Mouse (Mus musculus): ENCODE measurements at regions not wholly inside any gene's neighbourhood (a gene's known extent, or its start where the extent isn't known, plus 50 kb on each side); places are given as distances from the start of the nearest gene placed in this dataset.

DNA sequence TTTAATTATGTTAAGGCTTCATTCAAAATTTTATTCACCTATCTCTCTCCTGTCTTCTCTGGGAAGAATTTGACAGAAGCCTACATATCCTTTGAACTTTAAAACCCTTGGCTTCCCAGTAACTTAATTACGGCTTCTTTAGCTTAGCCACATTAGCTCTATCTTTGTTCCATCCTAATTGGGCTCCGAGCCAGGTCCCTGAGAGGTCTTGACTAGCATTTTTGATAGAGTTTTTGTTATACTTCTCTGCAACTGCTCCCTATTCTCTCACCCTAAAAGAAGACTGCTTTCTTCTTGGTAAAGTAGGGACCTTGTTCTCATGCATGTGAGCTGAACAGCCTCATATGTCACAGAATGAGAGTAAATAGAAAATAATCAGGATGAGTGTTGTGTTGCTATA lies 115.1 kb upstream of the Nox3 start:
- no peak for ATAC-seq (ENCODE audit: low FRiP score)
- no peak overlapping the region for H3K9ac ChIP-seq
- no peak overlapping the region for H3K27ac ChIP-seq
- WGBS: 70% methylated on average over 2 of the region's 2 CpGs
- H3K9me3 ChIP-seq: no peaks in the 10 kb centered on the region
- no peak overlapping the region for H3K4me3 ChIP-seq
- no peak overlapping the region for H3K4me2 ChIP-seq
- H3K4me1 ChIP-seq (replicated peaks): 0 out of 2 replicates have a peak, but pooled peaks cover 5% of the 10 kb centered on the region
- no peaks in the 10 kb centered on the region for H3K36me3 ChIP-seq
- H3K27me3 ChIP-seq: no peaks in the 10 kb centered on the region

DNA sequence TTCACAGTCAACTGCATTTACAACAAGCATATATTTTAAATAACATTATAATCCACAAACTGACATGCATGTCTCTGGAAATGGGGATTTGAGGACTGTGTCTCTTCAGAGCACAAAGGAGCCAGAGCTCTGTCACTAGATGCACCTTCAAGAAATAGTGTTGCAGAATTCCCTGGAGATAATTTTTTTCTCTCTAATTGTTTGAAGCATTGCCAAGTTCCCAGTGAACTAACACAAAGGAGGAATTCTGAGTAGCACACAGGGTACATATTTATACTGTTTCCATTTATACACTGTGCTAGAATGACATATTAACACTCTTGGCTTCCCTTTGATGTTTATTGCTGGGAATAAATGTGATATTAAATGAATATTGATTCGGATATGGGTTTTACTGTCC lies 107.4 kb upstream of the Nox3 start:
- no peaks in the 10 kb centered on the region for H3K27me3 ChIP-seq
- H3K4me1 ChIP-seq (replicated peaks): peaks cover 5% of the 10 kb centered on the region
- no peaks in the 10 kb centered on the region for H3K9me3 ChIP-seq
- WGBS: 79% methylated on average over 1 of the region's 1 CpGs
- H3K9ac ChIP-seq: no peak overlapping the region
- H3K4me3 ChIP-seq: no peak overlapping the region
- H3K4me2 ChIP-seq: no peak overlapping the region
- H3K36me3 ChIP-seq: no peaks in the 10 kb centered on the region
- ATAC-seq (ENCODE audit: low FRiP score): no peak
- no peak overlapping the region for H3K27ac ChIP-seq

GRCm38 (mm10) chr17:3792597-3792996 lies 96.5 kb upstream of the Nox3 start:
- Histone ChIP-seq H3K9me3 (no peaks in the 10 kb centered on the region), H3K4me1 (replicated peaks) (no peaks in the 10 kb centered on the region), H3K27me3 (no peaks in the 10 kb centered on the region), H3K9ac (no peak overlapping the region), H3K36me3 (no peaks in the 10 kb centered on the region), H3K4me2 (no peak overlapping the region), H3K27ac (no peak overlapping the region), H3K4me3 (no peak overlapping the region)
- no peak for ATAC-seq (ENCODE audit: low FRiP score)
- WGBS: 38% methylated on average over 2 of the region's 2 CpGs

DNA sequence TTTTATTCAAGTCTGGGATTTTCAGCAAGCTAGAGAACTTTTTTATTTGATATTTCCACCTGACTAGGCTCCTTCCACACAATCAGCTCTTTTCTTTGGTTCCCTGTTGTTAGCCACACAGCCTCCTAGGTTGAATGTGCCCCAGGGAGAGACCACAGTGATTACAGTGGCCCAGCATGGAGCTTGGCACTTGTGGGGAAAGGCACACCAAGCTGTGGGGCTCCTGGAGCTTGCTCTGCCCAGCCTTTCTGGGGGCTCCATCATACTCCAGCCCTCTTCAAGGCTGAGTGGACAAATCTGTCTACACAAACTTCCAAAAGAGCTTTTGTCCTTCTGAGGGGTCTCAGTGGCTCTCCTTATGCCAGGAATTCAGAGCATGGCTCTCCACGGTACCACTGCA lies 86.1 kb upstream of the Nox3 start:
- Histone ChIP-seq H3K4me3 (no peak overlapping the region), H3K4me1 (replicated peaks) (no peaks in the 10 kb centered on the region), H3K4me2 (no peak overlapping the region), H3K27me3 (no peaks in the 10 kb centered on the region), H3K9ac (no peak overlapping the region), H3K27ac (no peak overlapping the region), H3K36me3 (no peaks in the 10 kb centered on the region), H3K9me3 (no peaks in the 10 kb centered on the region)
- no peak for ATAC-seq (ENCODE audit: low FRiP score)
- WGBS: 32% methylated on average over 1 of the region's 1 CpGs

DNA sequence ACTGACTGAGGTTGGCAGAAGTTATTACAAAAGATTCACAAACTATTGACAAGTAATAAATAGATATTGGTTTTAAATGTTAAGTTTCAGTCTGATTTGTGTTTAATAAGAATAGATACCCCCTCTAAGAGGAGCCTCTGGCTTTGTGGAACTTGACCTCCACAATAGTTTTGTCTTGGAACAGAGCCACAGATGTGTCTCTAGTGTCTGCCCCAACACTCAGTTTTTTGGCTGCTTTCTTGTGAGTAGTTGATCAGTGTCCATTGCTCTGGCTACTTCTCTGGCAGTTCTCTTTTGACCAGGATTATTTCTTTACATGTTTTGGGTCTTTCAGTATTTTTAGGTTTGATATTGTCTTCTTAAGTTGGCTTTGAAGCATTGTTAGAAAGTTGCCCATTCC lies 81.6 kb upstream of the Nox3 start:
- Histone ChIP-seq H3K9me3 (no peaks in the 10 kb centered on the region), H3K27ac (no peak overlapping the region), H3K4me1 (replicated peaks) (no peaks in the 10 kb centered on the region), H3K4me3 (no peak overlapping the region), H3K9ac (no peak overlapping the region), H3K27me3 (no peaks in the 10 kb centered on the region), H3K36me3 (no peaks in the 10 kb centered on the region), H3K4me2 (no peak overlapping the region)
- ATAC-seq (ENCODE audit: low FRiP score): no peak

- H3K9ac ChIP-seq: no peak overlapping the region
- WGBS: 84% methylated on average over 8 of the region's 8 CpGs
- H3K4me2 ChIP-seq: no peak overlapping the region
- H3K4me3 ChIP-seq: no peak overlapping the region
- no peak overlapping the region for H3K27ac ChIP-seq
- no peak for ATAC-seq (ENCODE audit: low FRiP score)
- no peaks in the 10 kb centered on the region for H3K4me1 ChIP-seq (replicated peaks)
- no peaks in the 10 kb centered on the region for H3K36me3 ChIP-seq
- H3K27me3 ChIP-seq: no peaks in the 10 kb centered on the region
- H3K9me3 ChIP-seq: no peaks in the 10 kb centered on the region
Observed at GRCm38 (mm10) chr17:3747808-3748335, 51.8 kb upstream of the Nox3 start.
